Mouse (Mus musculus) v-Abl transformed pro-B cells (cell line): ENCODE results near the gene Trpm4.

ENCODE experiments used
- in situ Hi-C, 2 experiments: fragments of 400-800 bp; cut with MboI; formaldehyde crosslinking; loops; one replicate each; pipeline ENCODE4 v1.15.1; 2025; ENCODE audit not compliant: unreplicated experiment in 2 of 2

Trpm4 gene

DNA sequence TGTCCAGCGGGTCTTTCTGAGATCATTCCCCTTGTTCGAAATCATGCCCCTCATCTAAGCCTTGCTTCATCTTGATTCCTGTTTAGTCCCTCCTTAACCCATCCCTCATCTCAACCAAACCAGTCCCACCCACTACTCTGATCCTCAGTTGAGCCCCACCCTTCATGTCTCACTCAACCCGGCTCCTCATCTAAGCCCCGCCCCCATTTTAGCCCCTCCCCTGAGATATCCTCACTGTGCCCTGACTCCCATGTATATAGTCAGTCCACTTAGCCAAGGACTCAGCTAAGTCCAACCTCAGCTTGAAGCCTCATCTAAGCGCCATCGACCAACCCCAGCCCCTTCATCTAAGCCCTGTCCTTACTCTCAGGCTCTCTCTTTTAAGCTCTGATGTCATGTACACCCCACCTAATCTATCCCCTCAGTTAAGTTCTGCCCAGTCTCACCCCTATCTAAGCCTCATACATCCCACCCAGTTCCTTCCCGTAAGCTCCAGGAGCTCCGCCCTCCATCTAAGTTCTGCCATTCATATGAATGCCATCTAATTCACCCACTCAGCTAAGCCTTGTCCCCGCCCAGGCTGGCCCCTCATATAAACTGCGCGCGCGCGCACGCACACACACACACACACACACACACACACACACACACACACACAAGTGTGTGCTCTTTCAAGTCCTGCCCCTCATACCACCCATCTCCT is 21.9 kb upstream of the Trpm4 start:
- in situ Hi-C loops = no loop called here

DNA sequence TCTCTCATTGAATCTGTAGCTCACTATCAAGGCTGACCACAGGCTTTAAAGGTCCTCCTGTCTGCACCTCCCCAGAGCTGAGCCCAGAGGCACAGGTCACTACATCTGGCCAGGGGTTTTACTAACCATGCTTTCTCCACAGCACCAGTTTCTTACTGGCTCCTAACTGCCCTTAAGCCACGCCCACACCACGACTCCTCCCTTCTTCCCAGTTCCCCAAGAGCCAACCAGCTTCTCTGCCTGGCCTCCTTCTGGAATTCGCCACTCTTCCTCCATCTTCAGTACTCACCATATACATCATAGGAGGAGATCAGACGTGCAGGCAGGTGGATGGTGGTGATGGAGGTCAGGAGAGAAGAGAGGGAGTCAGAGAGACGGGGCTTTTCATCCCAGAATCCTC is 19.5 kb upstream of the Trpm4 start:
- in situ Hi-C loops = no loop called here

DNA sequence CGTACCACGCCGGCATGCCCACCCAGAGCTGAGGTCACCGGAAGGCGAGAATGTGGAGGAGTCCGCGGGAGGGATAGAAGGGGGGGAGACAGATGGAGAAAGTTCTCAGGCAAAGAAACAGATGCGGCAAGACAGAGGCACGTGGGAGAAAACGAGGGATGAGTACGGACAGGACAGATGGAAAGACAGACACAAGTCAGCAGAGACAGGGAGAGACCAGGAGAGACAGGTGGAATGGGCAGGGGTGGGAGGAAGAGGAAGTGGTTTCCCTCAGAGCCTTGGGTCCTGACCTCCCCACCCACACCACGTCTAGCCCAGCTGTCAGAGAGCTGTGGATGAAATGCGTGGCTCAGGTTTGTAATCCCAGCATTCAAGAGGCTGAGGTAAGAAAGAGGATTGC is 13.3 kb upstream of the Trpm4 start:
- in situ Hi-C loops = no loop called here

DNA sequence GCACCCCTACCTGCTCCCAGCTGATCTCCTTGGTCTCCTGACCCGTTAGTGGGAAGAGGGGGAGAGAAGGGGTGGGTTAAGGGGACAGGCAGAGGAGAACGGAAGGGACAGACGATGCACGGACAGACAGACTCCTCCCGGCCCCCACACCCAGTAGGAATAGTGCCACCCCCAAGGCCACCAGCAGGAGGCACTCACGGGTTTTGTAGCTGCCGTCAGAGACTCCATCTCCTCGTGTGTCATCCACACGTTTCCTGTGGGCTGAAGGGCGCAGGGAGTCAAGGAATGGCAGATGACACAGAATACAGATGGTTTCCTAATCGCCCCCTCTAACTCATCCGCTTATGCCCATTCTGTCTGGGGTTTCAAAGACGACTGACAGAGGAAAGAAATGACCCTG is 10.0 kb upstream of the Trpm4 start:
- in situ Hi-C loops = no loop called here

DNA sequence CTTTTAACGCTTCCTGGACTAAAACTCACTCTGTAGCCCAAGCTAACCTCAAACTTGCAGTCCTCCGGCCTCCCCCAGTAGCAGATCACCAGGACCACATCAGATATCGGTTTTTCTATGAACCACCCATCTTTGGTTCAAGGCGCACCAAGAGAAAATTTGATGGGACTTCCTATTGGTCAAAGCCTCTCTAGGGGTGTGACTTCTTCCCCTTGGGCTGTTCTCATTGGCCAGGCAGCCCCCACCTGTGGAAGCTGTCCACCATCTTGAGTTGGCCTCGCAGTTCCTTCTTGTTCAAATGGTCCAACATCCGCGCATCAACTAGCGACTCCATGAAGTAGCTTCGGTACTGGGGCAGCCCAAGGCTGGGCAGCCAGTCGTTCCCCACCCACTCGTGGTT is 8.5 kb upstream of the Trpm4 start:
- in situ Hi-C loops = no loop called here

DNA sequence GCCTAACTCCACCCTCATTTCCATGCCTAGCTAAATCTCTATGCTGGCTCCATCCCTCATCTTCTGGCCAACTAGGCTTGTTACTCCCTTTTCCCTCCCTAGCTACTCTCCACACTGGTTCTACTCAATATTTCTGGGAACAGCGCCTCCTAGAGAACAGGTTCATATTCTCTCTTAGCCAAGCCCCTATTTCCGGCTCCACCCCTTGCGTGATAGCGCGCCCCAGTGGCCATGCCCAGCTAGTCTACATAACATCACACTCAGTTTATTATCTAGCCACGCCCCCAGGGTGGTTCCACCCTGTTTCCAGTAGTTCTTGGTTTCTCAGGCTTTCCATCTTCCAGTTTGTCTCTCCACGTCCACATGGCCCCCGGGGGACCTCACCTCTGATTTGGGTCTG is 7.7 kb upstream of the Trpm4 start:
- in situ Hi-C loops = no loop called here

DNA sequence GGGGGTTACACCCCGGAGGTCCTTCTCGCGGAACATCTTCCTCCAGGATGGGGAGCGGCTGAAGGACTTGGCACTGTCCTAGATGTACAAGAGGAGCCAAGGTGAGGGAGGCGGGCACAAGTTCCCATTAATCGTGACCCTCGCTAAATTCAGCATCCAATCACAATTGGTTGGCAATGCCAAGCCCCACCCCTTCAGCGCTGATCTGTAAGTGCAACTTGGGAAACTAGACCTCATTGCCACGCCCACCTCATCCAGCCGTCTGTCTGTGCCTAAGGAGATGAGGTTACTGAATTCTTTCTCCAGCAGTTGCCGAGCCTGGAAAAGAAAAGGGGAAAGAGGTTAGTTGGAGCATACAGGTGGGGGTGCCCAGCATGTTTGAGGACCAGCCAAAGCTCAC is 7.1 kb upstream of the Trpm4 start:
- in situ Hi-C loops = no loop called here

DNA sequence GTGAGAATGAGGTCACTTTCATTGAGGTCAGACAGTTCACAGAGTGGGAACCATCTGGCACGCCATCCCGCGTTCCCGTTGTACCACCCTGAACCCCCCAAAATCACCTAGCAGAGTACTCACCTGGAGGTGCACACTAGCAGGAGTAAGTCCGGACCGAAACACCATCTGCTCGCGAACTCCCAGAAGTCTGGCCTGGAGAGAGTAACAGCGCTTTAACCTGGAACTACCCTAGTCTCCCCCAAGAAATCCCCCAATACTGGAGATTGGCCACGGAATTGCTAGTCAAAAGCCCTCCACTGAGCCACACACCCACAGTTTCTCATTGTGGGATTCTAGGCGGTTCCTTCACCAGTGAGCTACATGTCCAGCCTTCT is 6.5 kb upstream of the Trpm4 start:
- in situ Hi-C loops = no loop called here

DNA sequence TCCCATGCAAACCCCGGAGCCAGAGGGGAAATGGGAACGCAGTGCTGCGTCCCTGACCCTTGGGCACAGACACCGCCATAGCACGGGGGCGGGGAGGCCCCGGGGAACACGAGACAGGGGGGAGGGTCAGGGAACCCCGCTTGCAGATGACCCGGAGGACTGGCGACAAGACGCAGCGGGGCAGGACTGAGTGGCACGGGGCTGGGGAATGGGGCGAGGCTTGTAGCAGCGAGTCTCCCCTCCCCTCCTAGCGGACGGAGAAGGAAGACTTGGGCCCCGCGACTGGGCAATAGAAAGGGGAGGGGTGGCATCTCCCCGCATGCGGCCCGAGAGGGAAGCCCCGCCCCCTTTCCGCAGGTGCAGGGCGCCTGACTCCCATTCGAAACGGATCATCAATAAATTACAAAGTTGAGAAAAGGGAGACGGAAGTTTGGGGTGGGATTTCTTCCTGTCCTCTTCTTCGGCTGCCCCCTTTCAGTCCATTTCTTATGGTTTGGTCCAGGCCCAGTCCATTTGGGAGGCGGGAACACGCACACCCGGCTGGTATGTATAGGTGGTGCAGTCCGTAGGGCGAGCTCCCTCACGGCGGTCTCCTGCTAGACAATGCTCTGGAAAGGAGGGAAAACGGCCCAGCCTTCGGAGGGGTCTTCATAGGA is 6.0 kb upstream of the Trpm4 start:
- in situ Hi-C loops = no loop called here

DNA sequence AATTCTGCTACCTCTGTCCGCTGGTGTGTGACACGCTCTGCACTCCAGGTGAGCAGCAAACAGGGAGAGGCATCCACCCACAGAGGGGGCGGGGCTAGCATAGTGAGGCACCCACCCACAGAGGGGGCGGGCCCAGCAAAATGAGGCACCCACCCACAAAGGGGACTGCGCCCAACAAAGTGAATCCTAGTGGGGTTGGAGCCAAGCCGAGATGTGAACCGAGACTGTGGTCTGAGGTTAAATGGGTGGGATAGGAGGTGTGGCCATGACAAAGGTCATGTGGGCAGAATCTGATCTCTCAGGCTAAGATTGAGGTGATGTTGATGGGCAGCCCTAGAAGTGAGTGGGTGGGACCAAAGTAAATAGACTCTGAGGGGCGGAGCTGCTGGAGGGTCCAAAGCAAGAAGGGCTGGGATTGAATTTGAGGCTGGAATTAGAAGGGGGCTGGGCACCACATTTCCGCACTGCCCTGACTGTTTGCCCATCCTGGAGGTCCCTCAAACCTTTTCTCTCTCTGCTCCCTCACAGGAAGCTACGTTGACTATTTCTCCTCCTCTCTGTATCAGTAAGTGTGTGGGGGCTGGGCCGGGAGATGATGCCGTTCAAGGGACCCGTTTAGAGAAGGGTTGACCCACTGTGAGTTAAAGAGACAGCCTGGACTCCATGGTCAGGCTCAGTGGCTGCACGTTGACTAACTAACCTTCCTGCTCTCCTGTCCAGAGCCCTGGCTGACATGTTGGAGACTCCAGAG is 4.8 kb upstream of the Trpm4 start:
- in situ Hi-C loops = no loop called here

DNA sequence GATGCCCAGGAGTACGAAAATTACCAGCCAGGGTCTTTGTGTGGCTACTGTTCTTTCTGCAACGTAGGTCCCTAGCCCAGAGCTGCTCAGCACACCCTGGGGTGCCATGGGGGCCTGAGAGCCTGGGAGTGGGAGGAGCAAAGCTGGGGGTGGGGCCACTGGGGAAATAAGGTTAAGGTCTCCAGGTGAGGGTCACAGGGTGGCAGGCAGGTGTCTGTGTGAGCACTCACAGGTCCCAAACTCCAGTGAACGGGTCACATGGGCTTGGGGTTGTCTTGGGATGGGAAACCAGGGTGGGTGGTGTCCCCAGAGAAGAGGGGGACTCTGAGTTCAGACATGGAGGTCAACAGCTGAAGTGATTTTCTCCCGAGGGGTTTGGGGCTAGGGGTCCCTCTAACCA is 3.9 kb upstream of the Trpm4 start:
- in situ Hi-C loops = no loop called here

DNA sequence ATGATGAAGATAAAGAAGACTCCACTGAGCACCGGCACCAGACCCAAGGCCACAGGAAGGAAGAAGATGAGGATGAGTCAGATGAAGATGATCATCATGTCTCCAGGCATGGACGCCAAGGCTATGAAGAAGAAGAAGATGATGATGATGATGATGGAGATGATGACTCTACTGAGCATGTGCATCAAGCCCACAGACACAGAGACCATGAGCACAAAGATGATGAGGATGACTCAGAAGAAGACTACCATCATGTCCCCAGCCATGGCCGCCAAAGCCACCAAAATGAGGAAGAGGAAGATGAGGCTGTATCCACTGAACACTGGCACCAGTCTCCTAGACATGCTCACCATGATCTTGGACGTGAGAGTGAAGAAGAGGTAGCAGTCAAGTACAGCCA is 2.7 kb upstream of the Trpm4 start:
- in situ Hi-C loops = no loop called here

DNA sequence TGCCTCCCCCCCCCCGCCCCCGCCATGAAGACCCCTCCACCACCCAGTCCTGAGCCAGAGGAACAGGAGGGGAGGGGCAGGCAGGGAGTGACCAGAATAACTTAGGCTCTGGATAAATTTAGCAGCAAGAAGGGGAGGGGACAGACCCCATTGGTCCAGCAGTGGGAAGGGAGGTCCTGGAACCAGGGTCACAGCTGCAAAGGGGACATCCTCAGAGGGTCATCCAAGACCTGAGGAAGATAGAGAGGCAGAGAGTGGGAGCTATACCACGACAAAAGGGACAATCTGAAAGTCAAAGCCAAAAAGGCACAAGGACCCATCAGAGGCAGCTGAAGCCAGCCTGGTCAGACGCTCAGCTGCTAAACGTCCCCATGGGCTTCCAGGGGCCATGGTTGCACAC is 1.5 kb upstream of the Trpm4 start, which contains the start of gene Hrc:
Hrc (plus strand) TSS at position 235 of the 400 bp plus-strand sequence.
- in situ Hi-C loops = no loop called here

DNA sequence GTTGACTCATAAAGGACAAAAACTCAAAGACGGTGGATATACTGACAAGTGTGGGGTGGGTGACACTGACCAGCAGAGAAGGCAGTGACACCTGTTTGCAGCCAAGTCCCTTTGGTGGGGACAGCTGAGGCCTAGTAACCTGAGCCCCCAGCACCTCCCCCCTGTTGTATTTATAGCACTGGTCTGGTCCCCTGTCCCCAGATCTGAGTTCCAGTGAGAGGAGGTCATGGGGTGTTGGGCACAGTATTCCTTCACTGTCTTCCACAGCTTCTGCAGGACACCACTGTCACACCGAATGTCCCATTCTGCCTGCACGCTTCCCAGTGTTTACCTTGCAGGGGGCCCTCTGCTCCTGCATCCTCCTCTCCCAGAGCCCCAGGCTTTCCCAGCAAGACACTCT is 1.0 kb upstream of the Trpm4 start:
- in situ Hi-C loops = no loop called here

DNA sequence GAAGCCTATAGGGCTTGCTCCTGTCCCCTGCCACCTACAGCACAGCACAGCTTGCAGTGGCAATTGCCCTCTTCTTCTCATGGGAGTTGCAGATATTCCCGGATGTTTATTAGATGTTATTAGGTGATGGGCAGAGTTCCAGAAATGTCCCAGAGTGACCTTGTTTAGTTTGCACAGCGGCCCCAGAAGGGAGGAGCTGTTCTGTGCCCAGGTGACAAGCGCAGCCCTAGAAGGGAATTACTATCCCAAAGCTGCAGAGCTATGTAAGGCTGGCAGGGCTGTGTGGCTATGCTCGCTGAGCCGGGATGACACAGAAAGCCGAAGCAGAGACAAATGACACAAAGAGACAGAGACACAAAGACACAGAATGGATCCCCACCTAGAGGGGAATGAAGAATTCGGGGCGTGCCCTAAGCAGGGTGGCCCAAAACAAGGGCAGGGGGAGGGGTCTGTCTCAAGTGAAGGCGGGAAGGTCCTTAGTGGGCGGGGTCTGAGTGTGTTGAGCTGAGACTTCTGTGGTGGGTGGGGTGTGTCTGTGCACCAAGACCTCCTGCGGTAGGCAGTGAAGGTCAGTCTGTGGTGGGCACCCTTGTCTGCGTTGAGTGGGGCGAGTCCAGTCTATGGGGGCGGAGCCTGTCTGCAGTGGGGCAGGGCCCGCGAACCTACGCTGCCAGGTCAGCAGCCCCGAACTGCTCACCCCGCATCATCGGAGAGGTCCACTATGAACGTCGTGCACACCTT is 725 bp downstream of the Trpm4 start:
- in situ Hi-C loops = no loop called here

DNA sequence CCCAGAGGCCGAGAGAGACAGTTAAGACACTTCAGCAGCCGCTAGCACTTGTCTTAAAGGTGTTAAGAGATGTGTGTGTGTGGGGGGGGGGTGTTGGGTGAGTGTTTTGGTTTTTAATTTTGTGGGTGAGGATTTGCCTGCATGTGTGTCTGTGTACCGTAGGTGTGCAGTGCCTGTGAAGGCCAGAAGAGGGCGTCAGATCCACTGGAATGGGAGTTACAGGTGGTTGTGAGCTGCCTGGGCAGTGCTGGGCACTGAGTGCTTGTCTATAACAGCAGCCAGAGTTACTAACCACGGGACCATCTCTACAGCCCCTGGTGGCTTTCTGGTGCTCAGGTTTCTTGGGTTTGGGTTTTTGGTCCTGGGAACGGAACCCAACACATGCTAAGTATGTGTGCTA is 2.1 kb downstream of the Trpm4 start:
- in situ Hi-C loops = no loop called here

DNA sequence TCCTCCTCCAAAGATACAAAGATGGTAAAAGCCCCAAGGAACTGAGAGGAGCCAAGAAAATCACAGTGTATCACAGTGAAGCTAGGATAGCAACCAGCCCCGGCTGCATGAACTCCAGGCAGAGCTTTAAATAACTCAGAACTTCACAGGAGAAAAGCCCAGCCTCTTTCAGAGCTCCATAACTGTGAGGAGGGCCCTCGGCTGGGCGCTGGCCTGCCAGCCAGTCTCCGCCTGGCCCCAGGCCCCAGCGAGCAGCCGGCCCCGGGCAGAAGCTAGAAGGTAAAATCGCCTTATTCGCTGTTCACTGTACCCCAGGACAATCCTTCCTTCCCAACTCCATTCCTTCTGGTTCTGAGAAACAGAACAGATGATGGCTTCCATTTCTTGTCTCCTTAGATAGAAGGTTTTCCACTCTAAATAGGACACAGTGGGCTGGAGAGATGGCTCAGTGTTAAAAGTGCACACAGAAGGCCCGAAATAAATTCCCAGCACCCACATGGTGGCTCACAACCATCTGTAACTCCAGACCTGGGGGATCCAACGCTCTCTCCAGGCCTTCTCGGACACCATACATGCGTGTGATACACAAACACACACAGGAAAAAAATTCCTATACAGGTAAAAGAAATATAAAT is 4.6 kb downstream of the Trpm4 start:
- in situ Hi-C loops = no loop called here

DNA sequence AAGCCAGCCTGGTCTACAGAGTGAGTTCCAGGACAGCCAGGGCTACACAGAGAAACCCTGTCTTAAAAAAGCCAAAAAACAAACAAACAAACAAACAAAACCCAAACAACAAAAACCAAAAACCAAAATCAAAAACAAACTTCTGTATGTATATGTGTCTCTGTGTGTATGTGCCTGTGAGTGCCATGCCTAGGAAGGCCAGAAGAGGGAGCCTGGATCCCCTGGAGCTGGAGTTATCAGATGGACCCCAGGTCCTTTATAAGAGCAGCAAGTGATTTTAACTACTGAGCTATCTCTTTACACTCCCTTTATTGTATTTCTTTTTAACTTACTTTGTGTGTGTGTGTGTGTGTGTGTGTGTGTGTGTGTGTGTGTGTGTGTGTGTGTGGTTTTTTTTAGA is 7.8 kb downstream of the Trpm4 start:
- in situ Hi-C loops = no loop called here

DNA sequence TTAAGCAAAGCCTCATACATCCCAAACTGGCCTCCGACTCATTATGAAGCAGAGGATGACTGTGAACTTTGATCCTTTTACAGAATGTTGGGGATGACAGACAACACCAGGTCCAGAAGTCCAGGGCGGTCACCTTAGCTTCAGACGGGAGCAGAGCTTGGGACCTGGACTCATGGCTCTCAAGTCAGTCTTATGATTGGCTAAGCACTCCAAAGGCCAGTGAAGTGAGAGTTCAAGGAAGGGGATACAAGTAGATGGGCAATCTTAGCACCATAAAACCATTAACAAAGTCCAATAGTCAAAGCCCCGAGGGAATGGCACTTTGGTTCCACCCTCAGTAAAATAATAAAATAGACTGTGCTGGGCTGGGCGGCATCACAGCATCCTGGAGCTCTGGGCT is 10.5 kb downstream of the Trpm4 start:
- in situ Hi-C loops = loop anchor here in 1 of 2 experiments (25.0 kb wide), 1 partner anchor 239 kb away; the partner anchor contains the start of genes Bcat2 and Hsd17b14

DNA sequence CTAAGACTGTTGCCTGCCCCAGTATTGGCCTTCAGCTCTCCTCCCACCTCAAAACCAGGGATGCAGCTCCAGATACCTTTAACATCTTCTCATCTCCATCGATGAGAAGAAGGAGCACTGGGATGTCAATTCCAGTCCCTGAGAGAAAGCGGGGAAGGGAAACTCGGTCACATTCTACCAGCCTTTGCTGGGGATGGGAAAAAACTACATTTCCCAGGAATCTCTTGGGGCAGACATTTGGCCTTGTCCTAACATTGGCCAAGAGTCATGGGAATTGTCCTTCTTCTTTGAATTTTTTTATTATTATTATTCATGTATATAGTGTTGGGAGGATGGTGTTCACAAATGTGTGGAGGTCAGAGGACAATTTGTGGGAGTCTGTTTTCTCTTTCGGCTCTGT is 11.3 kb downstream of the Trpm4 start:
- in situ Hi-C loops = loop anchor here in 1 of 2 experiments (25.0 kb wide), 1 partner anchor 240 kb away; the partner anchor contains the start of genes Bcat2 and Hsd17b14
